Mouse (Mus musculus): Measurements from ENCODE around the gene Ercc2. TPM values are rescaled to one million over a fixed set of nuclear protein-coding genes. Genes with fewer than 3 reads are reported as not detected.
A peak's percentile ranks its signal among the peaks of the same experiment; 100 is the strongest.

Ercc2 gene
- total RNA-seq, 2 experiments from 2014 or later = 36.4 to 36.5 TPM

DNA sequence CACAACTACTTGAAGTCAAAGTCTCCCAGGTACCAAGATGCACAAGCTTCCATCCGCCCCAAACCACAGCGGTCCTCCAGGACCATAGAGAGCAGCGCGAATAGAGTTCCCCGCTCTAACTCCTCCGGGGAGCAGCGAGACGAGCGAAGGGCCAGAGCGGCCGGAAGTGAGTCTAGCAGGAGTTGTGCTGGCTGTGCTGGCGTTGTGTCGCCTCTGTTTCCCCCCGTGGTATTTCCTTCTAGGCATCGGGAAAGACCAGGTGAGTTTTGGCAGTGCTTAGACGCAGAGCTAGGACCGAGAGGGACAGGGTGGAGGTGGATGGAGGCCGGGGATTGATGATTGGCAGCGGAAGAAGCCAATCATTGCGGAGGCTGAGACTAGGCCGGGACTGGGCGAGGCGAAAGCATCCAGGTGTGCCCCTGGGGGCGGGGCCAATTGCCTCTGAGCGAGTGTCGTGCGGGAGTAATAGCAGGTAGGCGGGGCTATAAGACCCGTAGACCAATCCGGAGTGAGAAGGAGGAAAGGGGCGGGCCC lies 36.8 kb upstream of the Ercc2 start:
- TF ChIP-seq CTCF (conservative IDR thresholded peaks at IDR 0.05) = 0 out of 2 replicates have a peak, but pooled peaks have one; percentile 3
- peak; percentile 92 to 96 for DNase-seq (ENCODE audit: low spot score in 2 of 2)
- H3K4me3 ChIP-seq = peak overlapping the region; percentile 70

DNA sequence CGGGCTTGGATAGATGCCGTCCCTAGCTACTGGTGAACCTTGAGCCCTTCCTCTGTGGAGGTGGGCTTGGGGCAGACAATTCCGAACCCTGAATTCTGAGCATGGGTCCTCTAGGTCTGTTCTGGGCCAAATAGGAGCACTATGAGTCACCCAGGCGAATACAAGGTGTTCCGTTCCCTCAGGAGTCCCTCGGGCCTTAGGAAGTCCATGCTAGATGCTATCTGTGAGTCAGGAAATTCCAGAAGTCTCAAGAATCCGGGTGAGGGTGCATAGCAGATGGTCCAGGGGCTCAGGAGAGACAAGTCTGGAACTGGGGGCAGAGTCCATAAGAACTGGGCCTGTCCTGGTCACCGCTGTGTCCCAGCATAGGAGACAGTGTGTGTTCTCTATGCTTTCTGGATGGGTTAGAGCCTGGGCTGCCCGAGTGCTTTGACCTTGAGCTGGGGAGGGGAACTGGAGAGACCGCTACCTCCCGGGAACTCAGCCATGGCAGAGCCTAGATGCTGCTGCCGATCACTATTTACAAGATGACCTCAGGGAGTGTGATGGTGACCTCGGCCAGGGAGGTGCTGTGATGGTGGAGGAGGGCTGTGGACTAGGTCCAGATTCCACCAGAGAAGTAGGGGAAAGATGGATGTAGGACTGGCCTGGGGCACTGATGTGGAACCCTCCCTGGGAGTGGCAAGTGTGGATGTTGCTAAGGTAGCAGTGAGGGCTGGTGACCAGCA lies 32.5 kb upstream of the Ercc2 start:
- no peak overlapping the region for H3K4me3 ChIP-seq
- no peak for TF ChIP-seq CTCF (conservative IDR thresholded peaks at IDR 0.05)
- no peak for DNase-seq (ENCODE audit: low spot score in 2 of 2)
- H3K27ac ChIP-seq = peak overlapping the region; percentile 6; the same call in 1 of the 2 replicates

More for the DNA sequence above, 36.8 kb upstream of the Ercc2 start:
- H3K27ac ChIP-seq = peak overlapping the region; percentile 98

DNA sequence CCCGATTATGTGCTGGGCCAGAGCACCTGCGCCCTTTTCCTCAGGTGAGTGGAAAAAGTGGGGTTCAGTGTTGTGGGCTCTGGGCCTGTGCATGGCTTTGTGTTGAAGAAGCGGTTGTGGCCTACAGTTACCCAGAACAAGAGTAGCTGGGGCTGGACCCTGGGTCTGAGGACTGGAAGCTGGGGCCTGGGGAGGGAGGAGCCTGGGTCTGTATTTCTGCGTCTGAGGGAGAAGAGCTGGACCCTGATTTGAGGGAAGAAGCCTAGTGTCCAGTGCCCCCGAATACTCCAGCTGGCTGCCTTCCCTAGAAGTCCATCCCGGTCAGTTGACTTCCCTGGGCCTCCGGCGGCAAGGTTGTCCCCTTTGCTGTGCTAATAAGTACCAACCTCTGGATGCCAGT lies 31.6 kb upstream of the Ercc2 start:
- Histone ChIP-seq H3K27ac (no peak overlapping the region), H3K4me3 (no peak overlapping the region)
- no peak for TF ChIP-seq CTCF (conservative IDR thresholded peaks at IDR 0.05)
- no peak for DNase-seq (ENCODE audit: low spot score in 2 of 2)

DNA sequence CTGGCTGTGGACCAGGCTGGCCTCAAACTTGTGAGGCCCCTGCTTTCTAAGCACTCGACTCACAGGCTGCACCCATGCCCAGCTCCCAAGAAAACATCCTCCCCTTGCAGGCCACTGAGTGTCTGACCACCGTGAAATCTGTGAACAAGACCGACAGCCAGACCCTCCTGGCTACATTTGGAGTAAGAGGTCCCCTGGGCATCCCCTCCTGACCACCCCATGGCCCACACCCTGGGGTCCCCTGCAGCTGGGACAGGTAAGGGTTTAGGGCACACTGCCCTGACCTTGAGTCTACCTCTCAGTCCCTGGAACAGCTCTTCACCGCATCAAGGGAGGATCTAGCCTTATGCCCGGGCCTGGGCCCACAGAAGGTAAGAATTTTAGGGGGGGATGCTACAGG lies 26.8 kb upstream of the Ercc2 start:
- Histone ChIP-seq H3K4me3 (no peak overlapping the region), H3K27ac (no peak overlapping the region)
- no peak for DNase-seq (ENCODE audit: low spot score in 2 of 2)
- TF ChIP-seq CTCF (conservative IDR thresholded peaks at IDR 0.05) = no peak

DNA sequence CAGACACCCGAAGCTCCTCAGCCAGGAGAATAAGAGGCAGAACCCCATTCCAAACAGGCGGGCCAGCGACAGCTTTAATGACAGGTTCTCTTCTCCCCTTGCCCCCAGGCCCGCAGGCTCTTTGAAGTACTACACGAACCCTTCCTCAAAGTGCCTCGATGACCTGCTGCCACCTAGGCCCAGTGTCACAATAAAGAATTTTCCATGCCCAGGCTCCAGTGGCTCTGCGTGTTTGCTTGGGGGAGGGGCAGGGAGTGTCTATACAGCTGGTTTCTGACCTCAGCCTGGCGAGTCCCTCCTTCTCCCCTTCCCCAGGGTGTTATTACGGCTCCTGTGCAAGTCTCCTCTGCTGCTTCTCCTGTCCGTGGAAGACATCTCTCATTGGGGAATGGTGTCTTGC lies 25.5 kb upstream of the Ercc2 start:
- no peak for DNase-seq (ENCODE audit: low spot score in 2 of 2)
- no peak for TF ChIP-seq CTCF (conservative IDR thresholded peaks at IDR 0.05)
- Histone ChIP-seq H3K27ac (no peak overlapping the region), H3K4me3 (no peak overlapping the region)

DNA sequence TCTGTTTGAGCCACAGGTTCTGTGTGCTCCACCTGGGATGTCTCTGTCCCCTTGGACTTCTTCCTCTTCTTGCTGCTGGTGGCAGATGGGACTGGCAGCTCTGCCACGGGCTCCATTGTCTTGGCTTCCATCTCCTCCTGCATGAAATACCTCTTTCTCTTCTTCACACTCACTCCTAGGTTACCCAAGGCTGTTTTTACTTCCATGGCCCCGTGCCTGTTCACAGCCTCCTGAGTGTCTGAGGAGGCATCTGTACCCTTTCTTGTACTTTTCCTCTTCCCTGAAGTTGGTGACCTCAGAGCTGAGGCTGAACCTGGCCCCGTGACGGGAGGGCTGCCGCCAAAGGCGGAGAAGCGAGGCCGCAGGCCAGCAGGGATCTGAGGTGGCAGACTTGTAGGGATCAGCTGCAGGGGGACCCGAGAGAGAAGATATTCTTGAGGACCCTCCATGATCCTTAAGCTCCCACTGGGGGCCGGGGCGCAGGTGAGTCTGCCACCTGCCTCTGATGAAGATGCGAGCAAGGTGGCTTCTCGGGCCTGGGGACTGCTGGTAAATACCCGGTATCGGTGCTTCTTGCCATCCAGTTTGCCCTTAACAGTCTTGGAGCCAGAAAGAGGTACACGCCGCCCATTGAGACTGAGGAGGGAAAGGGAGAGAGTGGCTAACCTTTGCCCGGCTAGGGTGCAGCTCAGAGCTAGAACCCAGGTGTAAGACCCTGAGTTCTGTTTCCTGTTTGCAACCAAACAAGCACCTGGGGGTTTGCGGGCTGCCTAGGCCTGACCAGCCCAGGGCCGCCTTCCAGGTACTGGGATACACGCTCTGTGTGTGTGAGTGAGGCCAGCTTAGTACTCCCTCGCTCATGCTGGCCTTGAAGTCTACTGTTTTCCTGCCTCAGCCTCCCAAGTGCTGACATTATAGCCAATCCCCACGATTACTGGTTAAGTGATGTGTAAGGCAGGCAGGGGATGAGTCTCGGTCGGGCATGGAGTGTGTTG lies 24.1 kb upstream of the Ercc2 start:
- no peak for DNase-seq (ENCODE audit: low spot score in 2 of 2)
- no peak for TF ChIP-seq CTCF (conservative IDR thresholded peaks at IDR 0.05)
- Histone ChIP-seq H3K4me3 (no peak overlapping the region; the same call in 1 of the 2 replicates), H3K27ac (no peak overlapping the region)

DNA sequence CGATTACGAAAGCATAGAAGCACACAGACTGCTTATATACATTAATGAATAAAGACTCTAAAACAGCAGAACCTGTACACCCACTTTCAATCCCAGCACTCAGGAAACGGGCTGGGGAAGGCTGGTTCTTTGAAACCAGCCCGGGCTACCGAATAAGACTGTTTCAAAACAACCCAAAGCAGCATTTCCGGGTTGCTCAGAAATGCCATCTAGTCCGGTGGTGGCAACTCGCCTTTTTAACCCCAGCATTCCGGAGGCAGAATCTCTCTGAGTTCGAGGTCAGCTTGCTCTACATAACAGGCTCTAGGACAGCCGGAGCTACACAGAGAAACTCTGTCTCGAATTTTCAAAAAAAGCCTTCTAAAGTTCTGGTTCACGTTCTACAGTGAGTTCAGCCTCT lies 23.2 kb upstream of the Ercc2 start:
- Histone ChIP-seq H3K4me3 (peak overlapping the region; percentile 59), H3K27ac (peak overlapping the region; percentile 90)
- DNase-seq (ENCODE audit: low spot score in 2 of 2) = no peak
- TF ChIP-seq CTCF (conservative IDR thresholded peaks at IDR 0.05) = no peak

DNA sequence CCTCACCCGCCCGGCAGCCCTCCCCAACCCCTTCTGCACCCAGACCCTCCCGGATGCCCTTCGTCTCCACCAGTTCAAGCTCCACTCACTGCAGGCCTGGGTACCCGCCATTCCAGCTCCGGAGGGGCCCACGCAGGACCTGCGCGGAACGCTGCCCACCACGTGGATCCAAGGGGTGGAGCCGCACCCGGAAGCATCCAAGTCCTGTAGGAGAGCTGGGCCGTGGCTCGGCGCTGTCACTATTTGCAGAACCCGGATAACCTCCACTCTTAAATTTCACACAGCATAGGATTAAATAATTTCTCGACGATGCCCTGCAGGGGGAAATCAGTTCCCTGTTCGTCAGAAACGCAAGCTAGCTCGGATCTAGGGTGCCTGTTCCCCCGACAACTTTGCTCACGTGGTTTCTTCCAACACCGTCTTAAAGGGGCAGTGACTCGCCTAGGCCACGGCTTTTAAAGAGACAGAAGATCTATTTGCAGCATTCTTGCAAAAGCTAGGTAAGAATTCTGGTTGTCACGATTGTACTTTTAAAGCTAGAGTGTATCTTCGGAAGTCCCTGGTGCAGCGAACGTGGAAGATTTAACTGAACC lies 22.4 kb upstream of the Ercc2 start, which contains the start of the genes Cd3eap and Ppp1r13l:
Gene Cd3eap (minus strand): TSS at position 185 of the 593 bp plus-strand sequence.
Gene Ppp1r13l (plus strand): TSS at position 451 of the 593 bp plus-strand sequence.
- H3K4me3 ChIP-seq = peak within 1 kb of the TSS; percentile 59
- DNase-seq (ENCODE audit: low spot score in 2 of 2) = peak; percentile 90 to 91
- peak within 1 kb of the TSS; percentile 90 for H3K27ac ChIP-seq
- no peak for TF ChIP-seq CTCF (conservative IDR thresholded peaks at IDR 0.05)

DNA sequence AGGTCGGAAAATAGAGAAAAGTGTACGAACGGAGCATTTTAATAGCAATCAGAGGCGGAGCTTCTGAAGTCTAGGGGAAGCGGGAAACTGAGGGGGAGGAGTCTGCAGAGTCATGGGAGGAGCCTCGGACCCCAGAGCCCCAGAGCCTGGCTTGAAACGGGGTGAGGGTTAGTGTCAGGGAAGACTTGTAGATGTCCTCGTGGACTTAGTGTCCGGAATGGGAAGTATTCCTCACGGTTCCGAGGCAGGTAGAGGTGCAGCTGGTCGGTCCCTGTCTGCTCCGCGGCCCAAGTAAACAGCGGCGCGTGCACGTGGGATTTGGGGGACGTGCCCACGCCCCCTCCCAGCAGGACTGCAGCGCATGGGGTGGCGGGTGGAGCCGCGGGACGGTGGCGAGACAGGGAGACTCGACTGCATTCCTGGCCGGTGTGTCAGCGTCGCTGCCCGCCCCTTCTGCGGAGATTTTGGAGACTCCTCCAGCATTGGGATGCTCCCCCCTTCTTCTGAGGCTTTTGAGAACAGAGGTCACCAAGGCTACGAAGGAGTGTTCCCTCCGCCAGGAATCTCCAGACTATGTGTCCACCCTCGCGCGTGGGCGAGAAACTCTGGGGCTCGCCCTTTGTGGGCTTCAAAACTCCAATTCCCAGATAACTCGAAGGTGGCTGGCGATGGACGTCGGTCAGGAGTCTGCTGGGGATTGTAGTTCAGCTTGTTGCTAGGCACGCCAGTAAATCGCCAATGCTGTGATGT lies 21.7 kb upstream of the Ercc2 start:
- Histone ChIP-seq H3K27ac (peak overlapping the region; percentile 90), H3K4me3 (peak overlapping the region; percentile 59)
- TF ChIP-seq CTCF (conservative IDR thresholded peaks at IDR 0.05) = no peak
- peak; percentile 64 to 81 for DNase-seq (ENCODE audit: low spot score in 2 of 2)

DNA sequence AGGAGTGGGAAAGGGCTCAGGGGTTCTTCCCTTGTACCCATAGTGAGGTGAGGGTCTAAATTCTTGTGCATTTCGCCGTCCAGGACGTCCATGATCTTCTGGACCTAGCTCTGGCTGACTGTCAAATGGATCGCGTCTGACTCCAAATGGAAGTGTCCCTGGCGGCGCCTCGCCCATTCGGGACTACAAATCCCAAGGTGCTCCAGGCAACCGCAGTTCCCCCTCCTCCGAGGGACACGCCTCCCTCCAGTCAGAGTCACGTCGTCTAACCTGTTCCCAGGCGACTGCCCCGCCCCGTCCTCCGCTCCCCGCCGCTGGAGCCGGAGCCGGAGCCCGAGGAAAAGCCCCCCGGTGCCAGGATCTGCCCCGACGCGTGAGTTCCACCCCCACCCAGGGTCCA lies 20.9 kb upstream of the Ercc2 start:
- TF ChIP-seq CTCF (conservative IDR thresholded peaks at IDR 0.05) = peak; percentile 33
- DNase-seq (ENCODE audit: low spot score in 2 of 2) = peak; percentile 86 to 94
- H3K4me3 ChIP-seq = peak overlapping the region; percentile 59
- H3K27ac ChIP-seq = peak overlapping the region; percentile 90

DNA sequence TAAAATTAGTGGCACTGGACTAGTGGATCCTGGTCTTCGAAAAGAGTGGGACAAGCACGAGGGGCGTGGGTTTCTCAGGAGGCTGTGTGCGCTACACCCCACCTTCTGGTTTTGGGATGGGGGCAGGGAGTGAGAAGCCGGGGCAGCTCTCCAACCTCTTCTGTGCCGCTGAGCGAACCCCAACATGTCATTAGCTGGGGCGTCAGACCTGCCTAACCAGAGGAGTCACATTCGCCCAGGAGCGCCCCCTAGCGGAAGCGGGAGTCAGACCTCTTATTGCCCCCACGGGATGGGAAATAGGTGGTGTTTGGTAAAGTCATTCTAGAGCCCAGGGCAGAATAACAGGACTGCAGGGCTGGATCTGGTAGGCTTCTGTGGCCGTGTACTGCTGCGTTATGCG lies 20.1 kb upstream of the Ercc2 start:
- peak; percentile 89 for TF ChIP-seq CTCF (conservative IDR thresholded peaks at IDR 0.05)
- peak overlapping the region; percentile 90; the same call in 1 of the 2 replicates for H3K27ac ChIP-seq
- peak; percentile 59 to 81 for DNase-seq (ENCODE audit: low spot score in 2 of 2)
- peak overlapping the region; percentile 59 for H3K4me3 ChIP-seq

DNA sequence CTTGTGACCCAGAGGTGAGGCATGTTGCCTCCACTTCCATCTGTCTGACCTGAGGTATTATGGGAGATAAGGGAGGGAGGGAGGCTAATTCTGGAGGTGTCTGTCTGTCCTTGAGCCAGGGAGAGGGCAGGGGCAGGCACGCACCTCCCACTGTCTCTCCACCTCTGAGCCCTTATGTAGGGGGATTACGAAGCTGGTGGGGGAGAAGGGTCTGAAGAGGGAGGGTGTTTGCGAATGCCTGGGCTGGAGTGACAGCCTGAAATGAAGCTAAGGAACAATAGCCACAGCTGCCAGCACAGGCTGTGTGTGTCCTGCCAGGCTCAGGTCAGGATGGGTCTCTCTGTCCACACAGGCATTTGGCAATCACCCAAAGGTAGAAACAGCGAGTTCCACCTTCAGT lies 19.5 kb upstream of the Ercc2 start:
- H3K4me3 ChIP-seq = no peak overlapping the region
- no peak for DNase-seq (ENCODE audit: low spot score in 2 of 2)
- no peak for TF ChIP-seq CTCF (conservative IDR thresholded peaks at IDR 0.05)
- no peak overlapping the region for H3K27ac ChIP-seq
